Mouse (Mus musculus) stomach, embryonic 14.5 days (tissue): Measurements from ENCODE around the gene Scgb1b27. TPM values are rescaled to one million over a fixed set of nuclear protein-coding genes. Genes with fewer than 3 reads are reported as not detected.
"Not testable (repeated sequence)": the region's sequence is repeated elsewhere in the genome, so short reads cannot be mapped to it uniquely, and the experiment has no call there.

Source experiments
- ATAC-seq: fragments of 200-750 bp; cut with Nextera tagmentation; 2 replicates; pipeline ENCODE4 v1.8.0; 2017; ENCODE audit warnings: low read depth, moderate TSS enrichment; ENCODE audit not compliant: insufficient number of reproducible peaks, insufficient read depth, low FRiP score
- H3K27ac ChIP-seq: fragments of 300-500 bp; sonication (generic); 2 replicates; pipeline ENCODE4 v1.5.1; 2014; ENCODE audit warnings: mild to moderate bottlenecking, low read length, moderate library complexity, mixed read lengths
- H3K27me3 ChIP-seq: fragments of 300-500 bp; sonication (generic); 2 replicates; pipeline ENCODE4 v1.6.1; 2014; ENCODE audit warnings: low read length, control low read depth, mixed read lengths; ENCODE audit not compliant: control insufficient read depth, insufficient read depth
- H3K36me3 ChIP-seq: fragments of 300-500 bp; sonication (generic); 2 replicates; pipeline ENCODE4 v1.6.1; 2014; ENCODE audit warnings: mild to moderate bottlenecking, control low read depth, low read length, moderate library complexity, mixed read lengths; ENCODE audit not compliant: control insufficient read depth, insufficient read depth
- H3K4me1 ChIP-seq: fragments of 300-500 bp; sonication (generic); 2 replicates; pipeline ENCODE4 v1.6.1; 2014; ENCODE audit warnings: low read length, control low read depth, mixed read lengths; ENCODE audit not compliant: control insufficient read depth, insufficient read depth
- H3K4me2 ChIP-seq: fragments of 300-500 bp; sonication (generic); replicated peaks from 2 replicates; pipeline ENCODE4 v1.6.1; 2014; ENCODE audit warnings: low read depth, low read length, control low read depth
- H3K4me3 ChIP-seq: fragments of 300-500 bp; sonication (generic); 2 replicates; pipeline ENCODE4 v1.5.1; 2014; ENCODE audit warnings: low read depth, low read length, control low read depth
- H3K9ac ChIP-seq: fragments of 300-500 bp; sonication (generic); replicated peaks from 2 replicates; pipeline ENCODE4 v1.6.1; 2014; ENCODE audit warnings: low read depth, mild to moderate bottlenecking, control low read depth, low read length, moderate library complexity, mixed read lengths
- H3K9me3 ChIP-seq: fragments of 300-500 bp; sonication (generic); 2 replicates; pipeline ENCODE4 v1.6.1; 2016; ENCODE audit warnings: low read depth, low read length, control low read depth; ENCODE audit not compliant: control insufficient read depth
- WGBS: fragments of 180-500 bp; shearing (Covaris S2); extraction: QIAGEN DNeasy Blood & Tissue Kit; methylation state at CpG from one replicate; pipeline ENCODE4 v1.1.7; 2014; 5-methylcytosine and 5-hydroxymethylcytosine counted together
- polyA plus RNA-seq: library from polyadenylated mRNA; unstranded; fragments of >200 nt; fragmentation: Nextera tagmentation; extraction: Ambion mirVana; gene quantifications from 2 replicates; pipeline ENCODE4 v1.2.1, GENCODE M21; 2014

The Scgb1b27 gene
- not detected in 2 replicates for polyA plus RNA-seq

DNA sequence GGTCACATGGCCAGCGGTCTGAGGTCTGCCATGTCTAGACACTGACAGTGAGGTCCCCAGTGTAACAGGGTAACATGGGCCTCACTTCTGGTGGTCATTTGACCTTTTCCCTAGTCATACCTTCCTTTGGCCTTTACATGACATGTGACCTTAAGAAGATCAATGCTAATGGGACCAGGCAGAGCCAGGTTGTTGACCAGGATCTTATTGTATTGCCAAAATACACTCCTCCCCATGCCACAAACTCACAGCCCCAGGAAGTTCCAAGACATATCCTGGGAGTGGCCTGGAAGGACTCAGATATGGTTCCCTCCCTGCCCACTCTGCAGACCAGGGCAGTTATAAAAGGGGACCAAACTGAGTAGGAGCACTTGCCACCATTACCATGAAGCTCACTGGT lies at the start of gene Scgb1b27:
Gene Scgb1b27 (plus strand): TSS at position 301 of the 400 bp plus-strand sequence.
- not testable (repeated sequence) for H3K9me3 ChIP-seq, H3K4me2 ChIP-seq, H3K36me3 ChIP-seq, H3K4me3 ChIP-seq, H3K9ac ChIP-seq, H3K27ac ChIP-seq, H3K4me1 ChIP-seq, H3K27me3 ChIP-seq, ATAC-seq
- WGBS = 81% methylated on average over 1 of the region's 1 CpGs

DNA sequence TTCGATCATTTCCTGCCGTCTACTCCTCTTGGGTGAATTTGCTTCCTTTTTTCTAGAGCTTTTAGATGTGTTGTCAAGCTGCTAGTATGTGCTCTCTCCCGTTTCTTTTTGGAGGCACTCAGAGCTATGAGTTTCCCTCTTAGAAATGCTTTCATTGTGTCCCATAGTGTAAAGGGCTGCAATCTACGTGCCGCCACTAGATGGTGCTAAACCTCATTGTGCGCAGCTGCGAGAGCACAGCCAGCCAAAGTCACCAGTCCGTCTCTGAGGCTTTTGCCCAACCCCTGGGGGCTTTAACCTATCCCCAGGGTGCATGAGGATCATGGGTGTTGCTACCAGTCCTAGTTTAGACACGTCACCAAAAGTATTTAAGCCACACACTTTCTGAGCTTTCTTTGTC lies 39.0 kb upstream of the Scgb1b27 start:
- 28% methylated on average over 8 of the region's 9 CpGs for WGBS
- H3K9ac ChIP-seq, H3K27me3 ChIP-seq, H3K4me1 ChIP-seq, H3K4me2 ChIP-seq, H3K36me3 ChIP-seq, H3K9me3 ChIP-seq, H3K4me3 ChIP-seq, H3K27ac ChIP-seq, ATAC-seq: not testable (repeated sequence)

DNA sequence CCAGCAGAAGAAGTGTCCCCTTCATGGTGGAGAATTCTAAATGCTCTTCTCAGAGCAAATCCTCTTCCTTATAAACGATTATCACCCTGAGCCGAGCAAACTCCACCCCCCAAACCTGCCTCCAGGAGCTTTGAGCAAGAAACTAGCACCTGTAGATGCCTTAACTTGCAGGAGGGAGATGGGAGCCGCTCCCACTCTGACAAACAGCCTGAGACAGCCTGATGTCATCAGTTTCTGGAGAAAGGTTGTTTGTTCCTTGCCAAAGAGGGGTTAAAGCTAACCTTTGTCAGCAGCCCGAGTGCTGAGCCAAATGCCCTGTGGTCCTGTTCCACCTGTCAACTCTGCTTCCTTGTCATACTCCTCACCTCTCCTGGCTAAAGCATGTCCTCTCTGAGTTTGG lies 7.4 kb upstream of the Scgb1b27 start, which contains the start of gene Scgb2b27:
Gene Scgb2b27 (minus strand): TSS at position 101 of the 400 bp plus-strand sequence.
- no peak within 1 kb of the TSS for H3K4me2 ChIP-seq

DNA sequence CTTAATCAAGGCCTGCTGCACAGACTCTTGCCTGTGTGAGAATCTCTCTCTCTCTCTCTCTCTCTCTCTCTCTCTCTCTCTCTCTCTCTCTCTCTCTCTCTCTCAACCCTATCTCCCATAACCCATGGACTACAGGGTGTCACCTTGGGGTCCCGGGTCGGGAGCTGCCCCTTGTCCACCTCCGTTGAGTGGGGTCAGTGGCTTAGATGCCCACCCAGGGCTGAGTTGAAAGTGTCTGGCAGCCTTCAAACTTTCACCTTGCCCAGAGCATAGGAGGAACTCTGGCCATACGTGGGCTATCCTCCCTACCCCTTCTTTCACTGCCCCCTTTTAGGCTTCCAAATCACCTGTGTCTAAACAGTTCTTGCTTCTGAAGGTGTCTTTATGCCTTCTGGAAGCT lies 4.4 kb downstream of the Scgb1b27 start:
- no peak for ATAC-seq
- WGBS = 84% methylated on average over 4 of the region's 4 CpGs

More for the DNA sequence above, 7.4 kb upstream of the Scgb1b27 start, which contains the start of gene Scgb2b27:
- H3K9ac ChIP-seq = no peak within 1 kb of the TSS
- no peaks in the 10 kb centered on the region for H3K27me3 ChIP-seq
- 70% methylated on average over 4 of the region's 4 CpGs for WGBS
- no peak for ATAC-seq
- H3K9me3 ChIP-seq = no peaks in the 10 kb centered on the region
- H3K27ac ChIP-seq = no peak within 1 kb of the TSS
- H3K4me1 ChIP-seq = no peaks in the 10 kb centered on the region
- H3K36me3 ChIP-seq = no peaks in the 10 kb centered on the region
- no peak within 1 kb of the TSS for H3K4me3 ChIP-seq

DNA sequence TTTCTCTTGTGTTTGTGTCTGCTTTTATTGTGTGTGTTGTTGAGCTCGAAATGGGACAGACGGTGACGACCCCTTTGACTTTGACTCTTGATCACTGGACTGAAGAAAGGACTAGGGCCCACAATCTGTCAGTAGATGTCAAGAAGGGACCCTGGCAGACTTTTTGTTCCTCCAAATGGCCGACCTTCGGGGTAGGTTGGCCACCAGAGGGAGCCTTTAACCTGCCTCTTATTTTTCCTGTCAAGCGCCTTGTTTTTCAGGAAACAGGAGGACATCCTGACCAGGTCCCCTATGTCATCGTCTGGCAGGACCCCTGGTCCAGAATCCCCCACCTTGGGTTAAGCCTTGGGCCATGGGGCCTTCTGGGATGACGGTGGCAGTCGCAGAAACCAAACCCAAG lies 5.9 kb downstream of the Scgb1b27 start:
- not testable (repeated sequence) for ATAC-seq, H3K27ac ChIP-seq, H3K4me2 ChIP-seq, H3K4me3 ChIP-seq, H3K27me3 ChIP-seq, H3K9ac ChIP-seq, H3K36me3 ChIP-seq, H3K9me3 ChIP-seq, H3K4me1 ChIP-seq
- 87% methylated on average over 9 of the region's 9 CpGs for WGBS

More for the DNA sequence above, 4.4 kb downstream of the Scgb1b27 start:
- 0 out of 2 replicates have a peak, but pooled peaks cover 5% of the 10 kb centered on the region for H3K9me3 ChIP-seq
- no peak overlapping the region for H3K9ac ChIP-seq
- H3K27ac ChIP-seq = no peak overlapping the region
- H3K36me3 ChIP-seq = no peaks in the 10 kb centered on the region
- no peaks in the 10 kb centered on the region for H3K4me1 ChIP-seq
- H3K4me2 ChIP-seq = no peak overlapping the region
- no peak overlapping the region for H3K4me3 ChIP-seq
- no peaks in the 10 kb centered on the region for H3K27me3 ChIP-seq

DNA sequence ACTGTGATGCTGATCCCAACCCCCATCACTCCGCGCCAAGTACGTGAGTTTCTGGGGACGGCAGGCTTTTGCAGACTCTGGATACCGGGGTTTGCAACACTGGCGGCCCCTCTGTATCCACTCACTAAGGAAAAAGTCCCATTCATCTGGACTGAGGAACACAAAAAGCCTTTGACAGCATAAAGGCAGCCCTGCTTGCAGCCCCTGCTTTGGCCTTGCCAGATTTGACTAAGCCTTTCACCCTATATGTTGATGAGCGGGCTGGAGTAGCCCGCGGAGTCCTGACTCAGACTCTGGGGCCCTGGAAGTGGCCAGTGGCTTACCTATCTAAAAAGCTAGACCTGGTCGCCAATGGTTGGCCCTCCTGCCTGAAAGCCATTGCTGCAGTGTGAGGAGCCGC lies 8.7 kb downstream of the Scgb1b27 start:
- Histone ChIP-seq H3K4me2 (no peak overlapping the region), H3K4me3 (no peak overlapping the region), H3K27ac (no peak overlapping the region), H3K9me3 (no peaks in the 10 kb centered on the region; the same call in 1 of the 2 replicates), H3K27me3 (no peaks in the 10 kb centered on the region), H3K9ac (no peak overlapping the region), H3K4me1 (no peaks in the 10 kb centered on the region), H3K36me3 (no peaks in the 10 kb centered on the region)
- 94% methylated on average over 11 of the region's 11 CpGs for WGBS
- ATAC-seq = no peak

DNA sequence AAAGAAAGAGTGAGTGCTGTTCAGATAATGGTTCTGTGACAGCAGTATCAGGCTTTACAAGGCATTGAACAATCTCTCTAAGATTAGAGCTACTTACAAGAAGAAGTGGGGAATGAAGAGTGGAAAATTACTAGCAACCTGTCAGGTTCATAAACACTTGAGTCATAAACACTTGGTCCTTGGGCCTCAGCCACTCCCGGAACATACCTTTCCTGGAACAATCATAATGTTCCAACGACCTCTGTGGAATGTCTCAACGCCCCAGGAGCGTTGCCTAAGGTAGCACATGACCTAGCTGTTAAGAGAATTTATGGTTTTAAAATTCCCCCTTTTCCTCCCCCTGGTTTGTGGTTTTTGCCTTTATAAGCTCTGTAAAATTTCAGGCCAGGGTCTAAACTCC lies 13.3 kb downstream of the Scgb1b27 start:
- WGBS = 77% methylated on average over 2 of the region's 4 CpGs
- H3K27ac ChIP-seq = not testable (repeated sequence)

DNA sequence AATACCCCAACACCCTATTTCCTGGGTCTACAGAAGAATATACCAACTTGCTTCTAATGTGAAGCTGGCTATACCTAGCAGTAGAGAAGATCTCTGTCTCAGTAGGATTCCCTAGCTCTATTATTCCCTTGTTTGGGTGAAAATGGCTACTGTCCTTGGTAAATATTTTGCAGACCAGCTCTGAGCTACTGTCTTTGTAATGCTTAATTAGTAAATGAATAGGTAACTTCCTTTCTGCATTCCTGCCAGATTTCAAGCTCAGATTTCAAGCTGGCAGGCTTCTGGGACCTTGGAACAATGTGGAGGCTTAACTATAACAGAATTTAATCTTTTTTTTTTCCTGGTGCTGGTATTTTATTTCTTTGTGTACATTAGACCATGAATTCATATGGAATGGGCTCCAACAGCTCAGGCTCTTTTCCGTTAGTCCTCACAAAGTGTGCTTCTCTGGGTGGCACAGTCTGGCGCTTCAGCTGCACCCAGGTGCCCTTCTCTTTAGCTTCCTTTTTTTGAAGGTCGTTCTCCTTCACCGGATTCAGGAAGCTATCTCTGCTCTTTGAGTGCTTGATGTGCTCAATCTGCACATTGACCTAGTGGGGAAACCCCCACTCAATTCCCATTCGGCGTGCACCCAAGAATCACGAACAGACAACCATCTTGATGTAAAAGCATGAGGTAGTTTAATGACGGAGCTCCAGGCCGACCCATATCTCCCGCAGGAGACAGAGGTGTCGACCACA lies 15.0 kb downstream of the Scgb1b27 start:
- not testable (repeated sequence) for H3K36me3 ChIP-seq, H3K9ac ChIP-seq, H3K4me1 ChIP-seq, H3K4me2 ChIP-seq, H3K27me3 ChIP-seq, H3K27ac ChIP-seq, H3K4me3 ChIP-seq, ATAC-seq, H3K9me3 ChIP-seq
- WGBS = 91% methylated on average over 11 of the region's 11 CpGs

More for the DNA sequence above, 13.3 kb downstream of the Scgb1b27 start:
- not testable (repeated sequence) for ATAC-seq, H3K27me3 ChIP-seq, H3K4me1 ChIP-seq, H3K4me3 ChIP-seq, H3K36me3 ChIP-seq, H3K4me2 ChIP-seq, H3K9me3 ChIP-seq, H3K9ac ChIP-seq

DNA sequence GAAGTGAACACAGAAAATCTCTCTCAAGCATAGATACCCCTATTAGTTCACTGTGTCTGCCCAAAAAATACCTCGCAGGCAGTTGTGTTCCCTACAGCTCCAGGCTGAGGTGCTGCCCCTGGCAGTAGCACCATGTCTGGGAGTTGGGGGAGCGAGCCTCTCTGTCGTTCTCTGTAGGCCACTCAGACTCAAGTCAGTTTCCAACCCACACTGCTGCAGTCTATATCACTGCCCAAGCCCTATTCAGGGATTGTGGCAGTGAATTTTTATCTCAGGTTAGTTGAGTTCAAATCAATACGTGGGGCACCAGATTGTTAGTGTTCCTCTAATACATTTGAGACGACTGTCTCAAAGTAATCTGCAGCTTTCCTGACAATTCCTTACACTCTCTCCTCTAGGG lies 46.8 kb downstream of the Scgb1b27 start:
- H3K36me3 ChIP-seq, H3K9ac ChIP-seq, H3K27ac ChIP-seq, H3K4me3 ChIP-seq, H3K9me3 ChIP-seq, H3K4me2 ChIP-seq, H3K4me1 ChIP-seq, ATAC-seq, H3K27me3 ChIP-seq: not testable (repeated sequence)
- 73% methylated on average over 5 of the region's 5 CpGs for WGBS
